Mouse (Mus musculus) left cerebral cortex, postnatal 14 days (tissue): ENCODE results near the gene Pkn1. TPM values are rescaled to one million over a fixed set of nuclear protein-coding genes. Genes with fewer than 3 reads are reported as not detected.

Source experiments
- DNase-seq, 2 experiments: peaks; one replicate each; pipeline ENCODE4 v3.0.0; 2021 to 2022; ENCODE audit warnings: low spot score in 2 of 2, mixed read lengths in 1 of 2
- intact Hi-C: fragments of 180-260 bp; cut with DNase I; formaldehyde crosslinking; loops from one replicate; pipeline ENCODE4 v1.15.1; 2025
- long read RNA-seq, 2 experiments: library from polyadenylated mRNA; stranded (forward); transcript quantifications; one replicate each; pipeline ENCODE4 v2.0.0; 2021
- total RNA-seq, 2 experiments: library from RNA; stranded (reverse); gene quantifications; 2 replicates each; pipeline ENCODE4 v1.2.3; 2021

The Pkn1 gene
- total RNA-seq, result 10 to 100 TPM; 63.8 to 74.1 TPM
- long read RNA-seq, experiment 1, full-length matches to known transcripts, result 16 of 34 reads
- long read RNA-seq, experiment 1, partial matches to known transcripts, result 7 of 34 reads
- long read RNA-seq, experiment 1, other reads (novel, unspliced or antisense), result 11 of 34 reads
- long read RNA-seq, experiment 2, full-length matches to known transcripts, result 31 of 54 reads
- long read RNA-seq, experiment 2, partial matches to known transcripts, result 9 of 54 reads
- long read RNA-seq, experiment 2, other reads (novel, unspliced or antisense), result 14 of 54 reads

DNA sequence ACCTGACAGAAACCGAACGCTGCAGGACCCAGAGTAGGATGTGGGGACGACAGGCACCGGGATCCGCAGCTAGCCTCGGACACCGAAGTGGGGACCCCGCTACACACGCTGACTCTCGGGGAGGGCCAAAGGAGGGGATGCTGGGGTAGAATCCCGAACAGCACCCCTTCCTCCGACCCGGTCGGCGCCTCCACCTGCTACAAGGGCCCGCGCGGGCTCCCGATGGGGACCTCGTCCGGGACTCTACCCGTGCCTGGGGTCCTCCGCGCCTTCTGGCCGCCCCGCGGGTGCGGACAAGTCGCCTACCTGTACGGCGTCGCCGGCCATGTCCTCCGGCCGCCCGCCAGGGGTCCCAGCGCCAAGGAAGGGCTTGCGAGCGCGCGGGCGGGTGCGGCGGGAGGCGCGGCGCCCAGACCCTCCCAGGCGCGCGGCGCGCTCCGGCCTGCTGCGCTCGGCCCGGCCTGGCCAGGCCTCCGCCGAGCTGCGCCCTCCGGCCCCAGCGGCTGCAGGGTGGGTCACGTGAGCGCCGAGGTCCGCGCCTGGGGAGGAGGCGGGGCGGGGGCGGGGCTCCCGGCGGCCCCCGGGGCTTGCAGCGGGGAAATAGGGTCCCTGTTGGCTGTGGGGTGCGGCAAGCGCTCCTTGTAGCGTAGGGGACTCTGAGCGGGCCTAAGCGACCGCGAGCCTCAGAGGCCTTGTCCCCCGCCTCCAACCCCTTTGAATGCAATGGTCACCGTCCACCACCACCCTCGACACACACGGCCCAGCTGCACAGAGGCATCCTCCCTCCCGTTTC is at the start of gene Pkn1:
Pkn1 (minus strand) TSS at position 519 of the 793 bp plus-strand sequence.
- intact Hi-C loops, result no loop called here
- peak in 1 of 2 experiments; percentile 66 for DNase-seq

DNA sequence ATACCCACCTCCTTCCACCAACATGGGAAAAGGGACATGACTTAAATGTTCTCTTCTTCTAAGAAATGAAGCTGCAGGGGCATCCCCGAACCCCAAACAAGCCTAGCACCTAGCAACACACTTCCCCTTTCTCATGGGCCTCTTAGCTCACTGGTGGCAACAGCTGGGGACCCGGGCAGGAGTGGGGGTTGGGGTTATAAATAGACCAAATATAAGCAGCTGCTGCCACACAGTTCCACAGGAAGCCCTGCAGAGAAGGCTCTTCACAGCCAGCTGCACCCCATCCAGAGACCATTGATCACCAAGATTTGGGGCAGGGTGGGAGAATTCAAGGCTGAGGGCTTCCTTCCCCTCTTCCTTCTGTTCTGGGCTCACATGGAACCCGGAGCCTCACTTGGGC is 49.7 kb upstream of the Pkn1 start:
- intact Hi-C loops, result no loop called here
- DNase-seq, result peak in 1 of 2 experiments; percentile 60

DNA sequence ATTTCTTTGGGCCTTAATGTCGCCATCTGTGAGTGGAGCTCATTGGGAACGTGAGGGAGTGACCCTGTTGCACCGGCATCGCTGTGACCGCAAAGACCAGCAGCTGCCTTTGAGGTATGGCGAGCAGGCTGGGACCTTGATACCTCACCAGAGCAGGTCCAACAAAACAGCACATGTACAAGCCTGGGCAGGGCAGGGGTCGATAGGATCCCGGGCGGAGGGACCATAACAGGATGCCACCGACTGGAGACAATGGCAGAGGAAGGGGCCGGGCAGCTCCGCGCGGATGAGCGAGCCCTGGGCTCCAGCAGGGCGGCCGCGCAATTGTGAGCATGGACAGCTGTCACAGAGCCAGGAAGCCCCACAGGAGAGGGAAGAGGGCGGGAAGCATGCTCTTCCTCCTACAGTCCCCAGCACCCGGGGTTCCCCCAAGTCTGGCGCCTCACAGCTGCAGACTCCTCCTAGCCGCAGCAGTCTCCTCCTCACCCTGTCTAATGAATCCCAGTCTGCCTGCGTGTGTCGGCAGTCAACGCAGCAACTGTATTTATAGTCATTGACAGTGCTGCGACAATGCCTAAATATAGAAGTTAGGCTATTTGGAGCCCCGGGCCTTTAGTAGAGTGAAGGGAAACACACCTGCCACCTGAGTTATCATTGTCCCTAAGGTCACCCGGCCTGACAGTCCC is 48.8 kb upstream of the Pkn1 start:
- intact Hi-C loops, result no loop called here
- peak; percentile 56 to 73 for DNase-seq

DNA sequence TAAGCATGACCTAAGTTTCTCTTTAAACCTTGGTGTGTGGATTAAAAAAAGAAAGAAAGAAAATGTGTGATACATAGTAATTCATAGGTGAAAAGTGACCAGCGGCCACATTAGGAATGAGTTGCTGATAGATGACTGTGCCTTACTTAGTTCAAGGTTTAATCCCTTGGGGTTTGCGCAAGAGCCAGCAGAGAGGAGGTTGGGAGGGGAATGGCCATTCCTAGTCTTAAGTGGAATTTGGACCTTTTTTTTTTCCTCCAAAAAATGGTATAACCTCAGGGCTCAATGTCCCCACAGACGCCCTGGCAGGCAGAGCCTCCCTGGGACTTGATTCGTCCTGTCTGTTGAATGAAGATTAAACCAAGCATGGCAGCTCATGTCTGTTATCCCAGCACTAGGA is 45.1 kb upstream of the Pkn1 start:
- no peak for DNase-seq
- intact Hi-C loops, result no loop called here

DNA sequence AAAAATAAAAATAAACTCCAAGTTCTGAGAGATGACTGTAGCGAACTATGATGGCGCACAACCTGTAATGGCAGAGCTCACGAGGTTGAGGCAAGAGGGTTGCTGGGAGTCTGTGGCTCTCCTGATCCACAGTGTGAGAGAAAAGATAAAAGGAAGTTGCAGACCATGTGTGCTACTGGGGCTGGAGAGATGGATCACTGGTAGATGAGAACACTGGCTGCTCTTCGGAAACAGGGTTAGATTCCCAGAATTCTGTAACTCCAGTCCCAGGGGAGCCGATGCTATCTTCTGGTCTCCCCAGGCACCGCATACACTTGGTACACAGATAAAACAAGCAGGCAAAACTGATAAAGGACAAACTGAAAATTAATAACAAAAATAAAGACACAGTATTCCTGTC is 44.0 kb upstream of the Pkn1 start:
- DNase-seq, result no peak
- intact Hi-C loops, result no loop called here

DNA sequence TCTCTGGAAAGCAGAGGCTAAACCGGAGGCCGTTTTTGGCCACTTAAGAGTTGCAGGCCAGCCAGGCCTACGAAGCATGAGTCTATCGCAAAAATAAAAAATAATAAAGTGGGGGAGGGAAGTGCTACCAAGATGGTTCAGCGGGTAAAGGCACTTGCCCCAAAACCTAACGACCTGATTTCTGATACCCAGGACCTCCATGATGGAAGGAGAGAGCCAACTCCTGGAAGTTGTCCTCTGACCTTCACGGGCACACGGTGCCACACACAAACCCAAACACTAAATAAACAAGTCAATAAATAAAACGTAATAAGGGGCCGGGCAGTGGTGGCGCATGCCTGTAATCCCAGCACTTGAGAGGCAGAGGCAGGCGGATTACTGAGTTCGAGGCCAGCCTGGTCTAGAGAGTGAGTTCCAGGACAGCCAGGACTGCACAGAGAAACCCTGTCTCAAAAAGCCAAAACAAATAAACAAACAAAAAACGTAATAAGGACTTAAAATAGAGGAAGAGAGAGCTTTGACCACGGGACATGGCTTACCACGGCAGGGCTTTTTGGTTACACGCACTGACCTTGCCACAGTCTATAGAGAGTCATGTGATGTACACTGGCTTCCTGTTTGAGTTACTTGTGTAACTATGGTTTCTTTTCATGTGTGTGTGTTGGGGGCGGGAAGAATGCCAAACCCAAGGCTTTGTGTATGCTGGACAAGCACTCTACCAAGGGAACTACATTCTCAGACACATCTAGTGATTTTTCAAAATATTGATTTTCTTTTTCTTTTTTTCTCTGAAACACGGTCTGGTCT is 43.1 kb upstream of the Pkn1 start:
- no peak for DNase-seq
- intact Hi-C loops, result no loop called here

DNA sequence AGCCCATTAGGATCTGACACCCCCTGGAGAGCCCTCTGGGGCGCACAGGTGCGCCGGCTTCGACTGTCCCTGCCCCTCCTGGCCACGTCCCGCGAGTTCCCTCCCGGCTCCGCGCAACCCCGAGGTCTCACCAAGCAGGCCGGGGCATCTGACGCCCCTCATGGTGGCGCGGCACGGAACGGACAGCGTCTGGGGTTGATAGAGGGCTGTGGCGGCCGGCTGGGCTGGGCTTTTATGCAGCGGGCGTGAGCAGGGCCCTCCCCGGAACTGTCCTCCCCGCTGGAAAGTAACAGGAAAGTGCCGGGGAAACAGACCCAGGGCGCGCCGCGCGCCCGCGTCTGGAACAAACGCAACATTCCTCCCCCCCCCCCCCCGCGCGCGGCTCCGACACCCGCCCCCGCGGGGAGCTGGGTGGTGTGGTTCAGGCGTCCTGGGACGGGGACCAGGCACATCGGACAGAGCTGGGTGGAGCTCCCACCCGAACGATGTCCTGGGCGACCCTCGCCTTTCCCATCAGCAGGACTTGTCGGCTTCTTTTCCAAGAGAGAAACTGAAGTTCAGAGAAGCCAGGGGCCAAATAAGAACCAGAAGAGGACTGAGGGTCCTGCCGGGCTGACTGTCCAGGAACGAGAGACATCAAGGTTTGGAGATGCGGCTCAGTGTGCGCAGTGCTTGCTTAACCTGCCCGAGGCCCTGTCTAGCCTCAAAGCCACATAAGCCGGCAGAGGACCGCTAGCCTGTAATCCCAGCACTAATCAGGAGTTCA is 42.2 kb upstream of the Pkn1 start, which contains the start of gene Adgre5:
Adgre5 (minus strand) TSS at position 351 of the 766 bp plus-strand sequence.
- intact Hi-C loops, result no loop called here
- no peak for DNase-seq

DNA sequence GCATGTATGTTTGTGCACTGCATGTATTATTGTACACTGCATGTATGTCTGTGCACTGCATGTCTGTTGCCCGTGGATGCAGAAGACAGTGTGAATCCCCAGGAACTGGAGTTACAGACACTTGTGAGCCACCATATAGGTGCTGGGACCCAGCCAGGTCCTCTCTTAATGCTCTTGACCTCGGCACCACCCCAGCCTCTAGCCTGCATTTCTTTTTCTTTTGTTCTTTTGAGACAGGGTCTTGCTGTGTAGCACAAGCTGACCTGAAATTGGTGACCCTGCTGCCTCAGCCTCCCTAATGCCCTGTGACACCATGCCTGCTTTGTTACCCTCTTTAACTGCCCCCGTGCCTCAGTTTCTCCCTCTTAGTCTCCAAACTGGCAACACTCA is 41.6 kb upstream of the Pkn1 start:
- no peak for DNase-seq
- intact Hi-C loops, result no loop called here

DNA sequence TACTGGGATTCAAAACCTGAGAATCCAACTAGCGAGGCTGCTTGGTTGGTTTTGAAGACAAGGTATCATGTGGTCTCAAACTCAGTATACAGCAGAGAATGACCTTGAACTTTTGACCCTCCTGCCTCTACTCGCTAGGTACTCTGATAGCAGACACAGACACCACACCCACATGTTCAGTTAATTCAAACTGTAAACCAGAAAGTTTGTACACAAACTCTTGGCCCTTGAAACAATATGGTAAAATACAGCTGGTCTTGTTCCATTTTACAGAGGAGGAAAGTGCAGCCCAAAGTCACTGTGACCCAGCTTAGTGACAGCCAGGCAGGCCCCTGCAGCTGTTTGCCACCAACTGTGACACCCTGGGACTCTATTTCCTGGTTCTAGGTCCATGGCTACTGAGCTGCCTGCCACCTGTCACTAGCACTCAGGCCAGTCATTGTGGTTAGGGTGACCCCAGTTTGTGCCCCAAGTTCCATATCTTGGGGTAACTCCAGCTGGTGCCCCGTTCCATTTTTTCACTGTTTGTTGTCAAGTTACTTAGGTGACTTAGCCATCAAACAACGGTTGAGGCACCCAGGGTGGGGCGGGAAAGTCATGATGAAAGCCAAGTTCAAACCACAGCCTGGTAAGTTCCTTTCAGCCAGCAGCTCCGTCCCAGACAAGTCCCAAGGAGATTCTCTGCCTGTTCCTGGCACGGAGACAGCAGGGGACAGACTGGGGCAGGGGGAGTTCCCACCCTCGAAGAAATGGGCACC is 40.9 kb upstream of the Pkn1 start:
- intact Hi-C loops, result no loop called here
- no peak for DNase-seq

DNA sequence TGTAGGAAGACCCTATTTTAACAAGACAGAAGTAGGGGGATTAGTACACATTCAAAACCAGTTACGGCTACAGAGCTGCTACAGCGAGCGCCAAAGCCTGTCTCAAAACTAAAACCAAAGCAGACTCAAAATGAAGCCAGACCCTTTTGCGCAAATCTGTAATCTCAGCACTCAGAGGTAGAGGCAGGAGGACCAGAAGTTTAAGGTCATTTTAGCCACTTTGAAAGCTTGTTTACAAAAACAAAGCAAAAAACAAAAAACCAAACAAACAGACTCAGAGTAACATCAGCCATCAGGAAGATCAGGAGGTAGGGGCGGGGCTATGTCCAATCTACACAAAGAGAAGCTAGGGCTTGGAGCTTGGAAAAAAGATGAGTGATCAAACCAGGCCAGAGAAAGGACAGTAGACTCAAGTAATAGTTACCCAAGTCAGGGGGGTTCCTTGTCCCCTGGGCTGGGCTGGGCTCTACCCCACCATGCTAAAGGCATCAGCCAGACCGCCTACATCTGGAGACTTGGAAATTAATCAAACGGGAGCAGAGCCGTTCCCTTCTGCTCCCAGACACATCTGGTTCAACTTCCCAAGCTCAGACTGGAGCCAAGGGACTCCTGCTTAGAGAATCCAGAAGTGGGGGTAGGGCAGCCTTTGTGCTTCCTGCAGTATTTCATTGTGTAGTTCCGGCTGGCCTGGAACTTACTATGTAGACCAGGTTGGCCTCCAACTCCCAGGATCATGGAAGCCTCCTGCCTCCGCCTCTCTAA is 40.2 kb upstream of the Pkn1 start:
- intact Hi-C loops, result no loop called here
- no peak for DNase-seq

DNA sequence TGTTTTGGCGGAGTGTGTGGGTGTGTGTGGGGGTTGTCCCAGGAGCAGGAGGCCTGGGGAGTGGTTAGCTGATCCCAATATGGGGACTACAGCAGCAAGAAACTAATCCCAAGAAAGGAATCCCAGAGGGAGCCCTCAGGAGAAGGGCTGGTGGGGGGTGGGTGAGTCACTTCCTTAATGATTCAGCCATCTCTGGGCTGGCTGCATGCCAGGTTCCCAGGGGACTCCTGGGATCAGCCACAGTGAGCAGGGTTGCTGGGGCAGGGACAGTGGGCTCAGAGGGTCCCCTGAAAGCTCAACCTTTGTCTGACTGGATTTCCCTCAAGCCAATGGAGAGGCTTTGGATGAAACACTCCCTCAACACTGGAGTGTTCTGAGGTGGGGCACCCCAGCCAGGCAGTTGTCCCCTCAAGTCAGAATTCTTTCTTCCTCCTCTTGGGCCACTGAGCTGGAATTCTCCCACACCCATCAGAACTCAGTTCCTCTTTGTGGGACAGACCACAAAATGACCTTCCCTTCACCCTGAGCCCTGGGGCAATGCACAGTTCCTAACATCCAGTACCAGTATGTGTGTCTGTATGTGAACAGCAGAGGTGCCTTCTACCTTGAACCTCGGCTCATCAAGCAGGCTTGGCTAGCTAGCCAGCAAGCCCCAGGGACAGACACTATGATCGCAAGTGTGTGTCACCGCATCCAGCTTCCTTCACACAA is 39.0 kb upstream of the Pkn1 start:
- intact Hi-C loops, result no loop called here
- no peak for DNase-seq

DNA sequence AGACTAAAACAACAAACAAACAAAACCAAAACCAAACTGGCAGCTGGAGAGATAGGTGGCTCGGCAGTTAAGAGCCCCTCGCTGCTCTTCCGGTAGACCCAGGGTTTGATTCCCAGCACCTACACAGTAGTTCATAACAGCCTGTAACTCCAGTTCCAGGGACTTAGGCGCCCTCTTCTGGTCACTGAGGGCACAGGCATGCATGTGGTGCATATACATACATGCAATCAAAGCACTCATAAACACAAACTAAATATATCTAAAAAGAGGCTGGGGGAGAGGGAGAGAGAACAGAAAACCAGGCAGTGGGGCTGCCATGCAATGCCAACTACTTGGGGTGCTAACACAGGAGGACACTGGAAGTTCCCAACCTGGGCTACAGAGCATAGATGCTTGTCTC is 38.4 kb upstream of the Pkn1 start:
- no peak for DNase-seq
- intact Hi-C loops, result no loop called here

DNA sequence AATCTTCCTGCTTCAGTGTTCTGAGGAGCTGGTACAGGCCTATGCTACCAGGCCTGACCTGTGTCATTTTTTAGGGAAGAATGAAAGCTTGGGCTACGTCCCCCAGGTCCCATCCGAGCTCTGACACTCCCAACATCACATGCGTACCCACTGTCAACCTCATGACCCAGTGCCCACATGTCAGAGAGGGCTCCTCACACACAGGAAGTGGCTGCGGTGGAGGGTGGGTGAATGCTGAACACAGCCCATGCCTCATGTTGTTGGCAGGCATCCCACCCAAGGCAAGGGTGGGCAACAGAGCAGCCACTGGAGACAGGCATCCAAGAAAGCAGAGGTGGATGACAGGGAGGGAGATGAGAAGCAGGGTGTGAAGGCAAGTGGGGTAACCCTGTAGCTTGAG is 37.7 kb upstream of the Pkn1 start:
- DNase-seq, result no peak
- intact Hi-C loops, result no loop called here

DNA sequence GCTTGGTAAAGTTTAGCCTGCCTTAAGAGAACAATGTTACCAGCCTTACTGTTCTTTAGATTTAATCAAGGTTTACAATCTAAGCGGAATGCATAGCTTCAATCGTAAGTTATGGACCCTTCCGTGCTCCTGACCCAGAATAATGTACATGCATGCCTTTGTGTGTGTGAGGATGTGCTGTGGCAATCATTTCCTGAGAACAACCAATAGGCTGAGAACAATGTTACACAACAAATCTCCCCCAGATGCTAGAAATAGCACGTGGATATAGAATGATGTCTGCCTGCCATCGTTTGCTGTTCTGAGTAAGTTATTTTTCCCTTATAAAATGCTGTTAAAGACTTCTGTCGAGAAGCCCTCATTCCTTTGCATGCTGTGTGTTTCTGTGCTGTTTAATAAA is 33.9 kb upstream of the Pkn1 start:
- no peak for DNase-seq
- intact Hi-C loops, result no loop called here

DNA sequence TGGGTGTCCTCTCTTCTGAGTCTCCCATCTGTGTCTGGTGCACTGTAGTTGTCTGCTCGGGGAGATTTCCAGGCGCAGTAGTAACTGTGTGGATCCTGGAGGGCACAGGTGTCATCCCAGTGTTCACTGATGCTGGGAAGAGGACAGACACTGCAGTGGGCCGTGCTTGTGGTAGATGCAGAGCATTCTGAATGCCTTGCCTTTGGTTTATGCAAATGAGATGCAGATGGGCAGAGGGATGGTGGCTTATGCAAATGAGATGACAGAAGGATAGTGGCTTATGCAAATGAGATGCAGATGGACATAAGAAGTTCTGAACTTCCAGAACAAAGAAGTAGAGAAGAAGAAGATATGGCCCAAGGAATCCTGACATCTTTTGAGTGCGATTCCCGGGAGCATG is 32.9 kb upstream of the Pkn1 start:
- DNase-seq, result no peak
- intact Hi-C loops, result no loop called here

DNA sequence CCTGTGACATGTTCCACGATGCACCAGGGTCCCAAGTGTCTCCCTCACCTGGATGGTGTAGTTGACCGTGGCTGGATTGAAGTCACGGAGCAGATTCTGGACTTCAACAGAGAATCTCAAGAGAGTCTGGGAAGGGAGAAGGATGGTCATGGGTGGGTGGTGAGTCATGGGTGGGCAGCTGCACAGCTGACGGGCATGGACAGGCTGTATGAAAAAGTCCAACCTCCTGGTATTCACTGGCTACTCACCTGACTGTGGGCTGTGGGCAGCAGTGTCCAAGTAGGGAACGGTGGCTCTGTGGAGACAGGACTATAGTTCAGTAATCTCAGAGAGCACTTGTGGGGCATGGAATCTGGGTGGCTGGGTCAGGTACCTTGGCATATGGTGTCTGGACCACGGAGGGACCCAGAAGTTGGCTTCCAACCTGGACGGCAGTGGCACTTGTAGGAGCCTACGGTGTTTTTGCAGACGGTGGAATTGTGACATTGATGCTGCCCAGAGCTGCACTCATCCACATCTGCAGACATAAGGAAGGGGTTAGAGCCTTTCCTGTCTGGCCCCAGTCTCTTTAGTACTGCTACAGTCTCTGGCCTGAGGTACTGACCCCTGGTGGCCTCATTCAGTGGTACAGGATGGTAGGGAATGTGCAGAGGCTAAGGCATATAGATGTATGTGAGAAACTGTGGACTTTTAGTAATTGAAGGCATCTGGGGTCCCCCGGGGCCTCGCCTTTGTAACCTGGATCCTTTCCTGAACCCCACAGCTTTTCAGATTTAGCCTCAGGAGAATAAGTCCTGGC is 30.2 kb upstream of the Pkn1 start:
- no peak for DNase-seq
- intact Hi-C loops, result no loop called here
